In the genomic region with DNA sequence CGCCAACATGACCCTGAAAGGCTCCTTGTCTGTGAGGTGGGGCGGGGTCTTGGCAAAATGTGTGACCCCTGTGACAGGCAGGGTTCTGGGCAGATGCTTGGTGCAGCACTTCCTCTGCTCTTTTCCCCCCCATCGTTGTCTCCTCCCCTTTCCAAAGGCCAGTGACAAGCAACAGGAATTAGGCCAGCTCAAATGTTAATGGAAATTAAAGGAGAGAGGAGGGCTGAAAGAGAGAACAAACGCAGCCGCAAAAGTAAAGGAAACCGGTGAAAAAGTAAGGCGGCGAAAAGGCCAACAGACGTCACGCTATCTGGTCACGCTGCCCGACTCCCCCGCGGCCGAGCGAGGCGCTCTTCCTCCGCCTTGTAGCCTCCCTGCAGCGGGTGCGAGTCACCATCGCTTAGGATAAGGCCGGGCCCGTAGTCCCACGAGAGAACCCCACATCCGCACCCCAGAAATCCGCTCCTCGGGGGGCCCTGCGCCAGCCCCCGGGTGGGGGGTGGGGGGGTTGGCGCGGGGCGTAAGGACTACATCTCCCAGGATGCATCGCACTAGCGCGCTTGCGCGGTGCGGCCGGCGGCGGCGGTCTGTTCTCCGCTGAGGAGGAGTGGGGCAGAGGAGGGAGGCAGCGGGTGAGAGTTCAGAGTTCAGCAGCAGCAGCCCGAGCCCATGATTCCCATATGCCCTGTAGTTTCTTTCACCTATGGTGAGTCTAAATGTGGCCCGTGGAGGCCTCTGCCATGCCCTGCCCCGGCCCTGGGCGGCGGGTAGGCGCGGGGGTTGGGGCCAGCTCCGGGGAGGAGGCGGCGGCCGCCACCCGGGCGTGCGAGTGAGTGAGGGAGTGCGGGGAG, we compare ENCODE assay signal across 7 mouse cellular contexts. TPM values are rescaled to one million over a fixed set of nuclear protein-coding genes. Genes with fewer than 3 reads are reported as not detected.
DNase-seq lines count a peak whose midpoint lies in the region; ATAC-seq and TF ChIP-seq lines count a peak whose summit lies in the region.

A gene (plus strand): TSS at position 590 of the 851 bp plus-strand sequence.

- WGBS in embryonic facial prominence, embryonic 12.5 days: under 1% methylated on average over 59 of the region's 59 CpGs
- 1% methylated on average over 58 of the region's 59 CpGs for WGBS in kidney, adult 2 months
- under 1% methylated on average over 59 of the region's 59 CpGs for WGBS in limb, embryonic 12.5 days
- under 1% methylated on average over 57 of the region's 59 CpGs for WGBS in midbrain, embryonic 15.5 days
- WGBS in spleen, adult 2 months: 1% methylated on average over 59 of the region's 59 CpGs

- peak; percentile 45 for TF ChIP-seq POLR2A in kidney, adult 2 months (IDR thresholded peaks at IDR 0.05; ENCODE audit: low read depth, low read length)
- TF ChIP-seq POLR2A in spleen, adult 2 months (IDR thresholded peaks at IDR 0.05; ENCODE audit: low read depth, low read length): peak; percentile 54; the same call in 1 of the 2 replicates

- TF ChIP-seq CTCF in kidney, adult 2 months (conservative IDR thresholded peaks at IDR 0.05; ENCODE audit: insufficient read depth, insufficient read length, low read depth, low read length): 0 out of 2 replicates have a peak, but pooled peaks have one; percentile 17
- 0 out of 2 replicates have a peak, but pooled peaks have one; percentile 13 for TF ChIP-seq CTCF in spleen, adult 2 months (IDR thresholded peaks at IDR 0.05; ENCODE audit: extremely low read depth, insufficient read depth, insufficient read length, insufficient replicate concordance)

- H3K9me3 ChIP-seq in embryonic facial prominence, embryonic 12.5 days: no peaks in the 10 kb centered on the region
- H3K9me3 ChIP-seq in limb, embryonic 12.5 days: no peaks in the 10 kb centered on the region
- no peaks in the 10 kb centered on the region for H3K9me3 ChIP-seq in midbrain, embryonic 15.5 days

- 0 out of 2 replicates have a peak, but pooled peaks cover 2% of the 10 kb centered on the region for H3K36me3 ChIP-seq in embryonic facial prominence, embryonic 12.5 days
- no peaks in the 10 kb centered on the region for H3K36me3 ChIP-seq in kidney, adult 2 months (ENCODE audit: control insufficient read depth, insufficient read depth, low read length)
- peaks cover 5% of the 10 kb centered on the region; the same call in 1 of the 2 replicates for H3K36me3 ChIP-seq in limb, embryonic 12.5 days
- H3K36me3 ChIP-seq in midbrain, embryonic 15.5 days (replicated peaks): no peaks in the 10 kb centered on the region
- no peaks in the 10 kb centered on the region for H3K36me3 ChIP-seq in spleen, adult 2 months (ENCODE audit: control insufficient read depth, insufficient read depth, low read length)

- H3K27ac ChIP-seq in embryonic facial prominence, embryonic 12.5 days: peak within 1 kb of the TSS; percentile 93
- H3K27ac ChIP-seq in kidney, adult 2 months (ENCODE audit: insufficient read depth, low read depth, low read length): peak within 1 kb of the TSS; percentile 97
- peak within 1 kb of the TSS; percentile 92 for H3K27ac ChIP-seq in limb, embryonic 12.5 days
- H3K27ac ChIP-seq in midbrain, embryonic 15.5 days: peak within 1 kb of the TSS; percentile 94
- peak within 1 kb of the TSS; percentile 88 for H3K27ac ChIP-seq in spleen, adult 2 months (ENCODE audit: insufficient read depth, low read length)

- peak within 1 kb of the TSS; percentile 69 for H3K4me2 ChIP-seq in embryonic facial prominence, embryonic 12.5 days (replicated peaks)
- H3K4me2 ChIP-seq in limb, embryonic 12.5 days: peak within 1 kb of the TSS; percentile 83
- H3K4me2 ChIP-seq in midbrain, embryonic 15.5 days: peak within 1 kb of the TSS; percentile 75

- H3K9ac ChIP-seq in embryonic facial prominence, embryonic 12.5 days: peak within 1 kb of the TSS; percentile 98
- peak within 1 kb of the TSS; percentile 100 for H3K9ac ChIP-seq in limb, embryonic 12.5 days (replicated peaks)
- peak within 1 kb of the TSS; percentile 90 for H3K9ac ChIP-seq in midbrain, embryonic 15.5 days

- H3K4me1 ChIP-seq in embryonic facial prominence, embryonic 12.5 days: 0 out of 2 replicates have a peak, but pooled peaks cover 3% of the 10 kb centered on the region
- H3K4me1 ChIP-seq in kidney, adult 2 months (ENCODE audit: control insufficient read depth, insufficient read depth, low read length): peaks cover 3% of the 10 kb centered on the region; the same call in 1 of the 2 replicates
- H3K4me1 ChIP-seq in limb, embryonic 12.5 days (replicated peaks): peaks cover 12% of the 10 kb centered on the region; the same call in 1 of the 2 replicates
- H3K4me1 ChIP-seq in midbrain, embryonic 15.5 days: peaks cover 22% of the 10 kb centered on the region
- peaks cover 2% of the 10 kb centered on the region for H3K4me1 ChIP-seq in spleen, adult 2 months (ENCODE audit: control insufficient read depth, insufficient read depth, insufficient read length)

- H3K27me3 ChIP-seq in embryonic facial prominence, embryonic 12.5 days: no peaks in the 10 kb centered on the region
- H3K27me3 ChIP-seq in kidney, adult 2 months (replicated peaks; ENCODE audit: control insufficient read depth, insufficient read depth, low read length): no peaks in the 10 kb centered on the region
- H3K27me3 ChIP-seq in limb, embryonic 12.5 days: no peaks in the 10 kb centered on the region
- no peaks in the 10 kb centered on the region for H3K27me3 ChIP-seq in midbrain, embryonic 15.5 days (replicated peaks)
- H3K27me3 ChIP-seq in spleen, adult 2 months (ENCODE audit: control insufficient read depth, insufficient read depth, low read length): no peaks in the 10 kb centered on the region

- peak; percentile 95 for ATAC-seq in embryonic facial prominence, embryonic 12.5 days (ENCODE audit: insufficient number of reproducible peaks, insufficient read depth, low FRiP score, low TSS enrichment)
- peak; percentile 95 for ATAC-seq in limb, embryonic 12.5 days (ENCODE audit: insufficient number of reproducible peaks, insufficient read depth, low FRiP score, low TSS enrichment, low read depth)
- ATAC-seq in midbrain, embryonic 15.5 days (replicated peaks): peak; percentile 96

- peak within 1 kb of the TSS; percentile 98 for H3K4me3 ChIP-seq in embryonic facial prominence, embryonic 12.5 days
- H3K4me3 ChIP-seq in kidney, adult 2 months (ENCODE audit: insufficient read depth, low read depth, low read length): peak within 1 kb of the TSS; percentile 97
- H3K4me3 ChIP-seq in limb, embryonic 12.5 days (replicated peaks): peak within 1 kb of the TSS; percentile 100
- H3K4me3 ChIP-seq in midbrain, embryonic 15.5 days: peak within 1 kb of the TSS; percentile 91
- peak within 1 kb of the TSS; percentile 75 for H3K4me3 ChIP-seq in spleen, adult 2 months (ENCODE audit: extremely low read depth, insufficient read depth, insufficient read length)

- DNase-seq in adrenal gland, postnatal 25 days: peak; percentile 94
- DNase-seq in heart, adult 18-20 months: peak; percentile 94
- DNase-seq in kidney, adult 2 months: peak; percentile 96
- DNase-seq in spleen, adult 2 months (ENCODE audit: low read depth in 1 of 2, low spot score in 2 of 2): peak; percentile 80 to 88

RNA-seq across cellular contexts. Expression of the gene that starts here (rescaled TPM):
- total RNA-seq in adrenal gland, postnatal 25 days (2021): 145 and 150 TPM in 2 replicates
- polyA plus RNA-seq in embryonic facial prominence, embryonic 12.5 days (2016; fragmentation: Nextera tagmentation; extraction: Ambion mirVana): 115 and 118 TPM in 2 replicates
- 10 to 100 TPM; 66.4 to 81.2 TPM for total RNA-seq in heart, adult 18-20 months (2021)
- 79.8 and 80.8 TPM in 2 replicates for polyA plus RNA-seq in kidney, adult 2 months (2012; rRNA removed)
- 113 and 121 TPM in 2 replicates for polyA plus RNA-seq in limb, embryonic 12.5 days (2016; fragmentation: Nextera tagmentation; extraction: Ambion mirVana)
- 176 and 180 TPM in 2 replicates for polyA plus RNA-seq in midbrain, embryonic 15.5 days (2015; fragmentation: Nextera tagmentation; extraction: Ambion mirVana)
- polyA plus RNA-seq in spleen, adult 2 months (2012; rRNA removed): 77.2 and 93.5 TPM in 2 replicates

Comparison
In these comparisons a context has a peak if more than half of its experiments do, and no peak if none do; other contexts are left out.
1. Peak in every context shown above with its lines: DNase-seq, ATAC-seq, H3K4me3 ChIP-seq and H3K27ac ChIP-seq.